Mouse (Mus musculus): ENCODE data around the gene Fbl. TPM values are rescaled to one million over a fixed set of nuclear protein-coding genes. Genes with fewer than 3 reads are reported as not detected.

Fbl gene
- total and polyA plus RNA-seq, 2 experiments from 2014 or later = 31.9 to 60.9 TPM

GRCm38 (mm10) chr7:28168320-28169115, 992 bp upstream of the Fbl start:
- Histone ChIP-seq H3K27me3 (ENCODE audit: insufficient read depth, low read length) (no peaks in the 10 kb centered on the region), H3K27ac (ENCODE audit: low read depth, low read length) (peak overlapping the region; percentile 57), H3K36me3 (ENCODE audit: insufficient read depth, low read length) (no peaks in the 10 kb centered on the region), H3K4me3 (ENCODE audit: low read depth, low read length) (peak overlapping the region; percentile 80), H3K9ac (replicated peaks; ENCODE audit: low read length, poor library complexity, severe bottlenecking) (peak overlapping the region; percentile 42; the same call in 1 of the 2 replicates), H3K9me3 (ENCODE audit: low read length) (no peaks in the 10 kb centered on the region), H3K4me1 (ENCODE audit: insufficient read depth, low read length) (peaks cover 10% of the 10 kb centered on the region; the same call in 1 of the 2 replicates), H3K4me2 (ENCODE audit: low read depth, low read length, poor library complexity, severe bottlenecking) (peak overlapping the region; percentile 88)
- TF ChIP-seq CTCF (IDR thresholded peaks at IDR 0.05) = peak; percentile 89
- DNase-seq (ENCODE audit: low spot score) (peak; percentile 91), ATAC-seq (ENCODE audit: low FRiP score) (peak; percentile 38)
- 13% methylated on average over 9 of the region's 9 CpGs for WGBS

GRCm38 (mm10) chr7:28175358-28175757, 5.8 kb downstream of the Fbl start:
- Histone ChIP-seq H3K4me3 (ENCODE audit: low read depth, low read length) (no peak overlapping the region), H3K27me3 (ENCODE audit: insufficient read depth, low read length) (no peaks in the 10 kb centered on the region), H3K9ac (replicated peaks; ENCODE audit: low read length, poor library complexity, severe bottlenecking) (no peak overlapping the region), H3K4me2 (ENCODE audit: low read depth, low read length, poor library complexity, severe bottlenecking) (no peak overlapping the region), H3K27ac (ENCODE audit: low read depth, low read length) (no peak overlapping the region), H3K4me1 (ENCODE audit: insufficient read depth, low read length) (peaks cover 10% of the 10 kb centered on the region; the same call in 1 of the 2 replicates), H3K9me3 (ENCODE audit: low read length) (no peaks in the 10 kb centered on the region), H3K36me3 (ENCODE audit: insufficient read depth, low read length) (peaks cover 30% of the 10 kb centered on the region)
- ATAC-seq (ENCODE audit: low FRiP score) = no peak
- DNase-seq (ENCODE audit: low spot score) = no peak
- no peak for TF ChIP-seq CTCF (IDR thresholded peaks at IDR 0.05)
- WGBS = 88% methylated on average over 4 of the region's 4 CpGs

GRCm38 (mm10) chr7:28179228-28179627, 9.7 kb downstream of the Fbl start, which contains the start of gene Dyrk1b:
Gene Dyrk1b (plus strand): TSS chr7:28179469.
- under 1% methylated on average over 25 of the region's 25 CpGs for WGBS

GRCm38 (mm10) chr7:28179741-28180377, 10.3 kb downstream of the Fbl start:
- peak; percentile 95 for ATAC-seq (ENCODE audit: low FRiP score)
- TF ChIP-seq CTCF (IDR thresholded peaks at IDR 0.05) = no peak
- under 1% methylated on average over 28 of the region's 56 CpGs for WGBS

More at GRCm38 (mm10) chr7:28179228-28179627, 9.7 kb downstream of the Fbl start, which contains the start of gene Dyrk1b:
- Histone ChIP-seq H3K27me3 (ENCODE audit: insufficient read depth, low read length) (no peaks in the 10 kb centered on the region), H3K36me3 (ENCODE audit: insufficient read depth, low read length) (peaks cover 56% of the 10 kb centered on the region), H3K4me3 (ENCODE audit: low read depth, low read length) (peak within 1 kb of the TSS; percentile 81), H3K4me1 (ENCODE audit: insufficient read depth, low read length) (no peaks in the 10 kb centered on the region; the same call in 1 of the 2 replicates), H3K9me3 (ENCODE audit: low read length) (no peaks in the 10 kb centered on the region), H3K27ac (ENCODE audit: low read depth, low read length) (peak within 1 kb of the TSS; percentile 94), H3K4me2 (ENCODE audit: low read depth, low read length, poor library complexity, severe bottlenecking) (peak within 1 kb of the TSS; percentile 79), H3K9ac (replicated peaks; ENCODE audit: low read length, poor library complexity, severe bottlenecking) (peak within 1 kb of the TSS; percentile 92)
- no peak for TF ChIP-seq CTCF (IDR thresholded peaks at IDR 0.05)
- peak; percentile 93 for ATAC-seq (ENCODE audit: low FRiP score)
- peak; percentile 99 for DNase-seq (ENCODE audit: low spot score)

GRCm38 (mm10) chr7:28180890-28181289, 11.4 kb downstream of the Fbl start:
- no peak for DNase-seq (ENCODE audit: low spot score)

More at GRCm38 (mm10) chr7:28179741-28180377, 10.3 kb downstream of the Fbl start:
- peak overlapping the region; percentile 92 for H3K9ac ChIP-seq (replicated peaks; ENCODE audit: low read length, poor library complexity, severe bottlenecking)
- H3K27ac ChIP-seq (ENCODE audit: low read depth, low read length) = peak overlapping the region; percentile 94
- peaks cover 61% of the 10 kb centered on the region for H3K36me3 ChIP-seq (ENCODE audit: insufficient read depth, low read length)
- peak; percentile 99 for DNase-seq (ENCODE audit: low spot score)
- H3K4me1 ChIP-seq (ENCODE audit: insufficient read depth, low read length) = no peaks in the 10 kb centered on the region; the same call in 1 of the 2 replicates
- H3K4me3 ChIP-seq (ENCODE audit: low read depth, low read length) = peak overlapping the region; percentile 81
- H3K27me3 ChIP-seq (ENCODE audit: insufficient read depth, low read length) = no peaks in the 10 kb centered on the region
- peak overlapping the region; percentile 79 for H3K4me2 ChIP-seq (ENCODE audit: low read depth, low read length, poor library complexity, severe bottlenecking)
- no peaks in the 10 kb centered on the region for H3K9me3 ChIP-seq (ENCODE audit: low read length)

More at GRCm38 (mm10) chr7:28180890-28181289, 11.4 kb downstream of the Fbl start:
- no peak for TF ChIP-seq CTCF (IDR thresholded peaks at IDR 0.05)
- Histone ChIP-seq H3K36me3 (ENCODE audit: insufficient read depth, low read length) (peaks cover 62% of the 10 kb centered on the region), H3K27me3 (ENCODE audit: insufficient read depth, low read length) (no peaks in the 10 kb centered on the region), H3K9me3 (ENCODE audit: low read length) (no peaks in the 10 kb centered on the region), H3K4me3 (ENCODE audit: low read depth, low read length) (peak overlapping the region; percentile 81), H3K9ac (replicated peaks; ENCODE audit: low read length, poor library complexity, severe bottlenecking) (peak overlapping the region; percentile 92; the same call in 1 of the 2 replicates), H3K27ac (ENCODE audit: low read depth, low read length) (peak overlapping the region; percentile 94; the same call in 1 of the 2 replicates), H3K4me1 (ENCODE audit: insufficient read depth, low read length) (no peaks in the 10 kb centered on the region; the same call in 1 of the 2 replicates), H3K4me2 (ENCODE audit: low read depth, low read length, poor library complexity, severe bottlenecking) (peak overlapping the region; percentile 79)
- 70% methylated on average over 5 of the region's 5 CpGs for WGBS
- no peak for ATAC-seq (ENCODE audit: low FRiP score)
